ENCODE assay signal across 16 mouse cellular contexts in genomic region chr2:6261718-6262117, GRCm38 (mm10). TPM values are rescaled to one million over a fixed set of nuclear protein-coding genes. Genes with fewer than 3 reads are reported as not detected.
DNase-seq lines count a peak whose midpoint lies in the region; ATAC-seq lines count a peak whose summit lies in the region.
"Had no signal": no experiment of that assay in that cellular context is flagged by ENCODE, and none has a peak within 500 bp of the region (broad histone marks: within the 10 kb centered on the region; RNA-seq: fewer than 3 reads in every experiment).

No protein-coding gene starts in this region.

- H3K9me3 ChIP-seq in kidney, embryonic 16.5 days (ENCODE audit: low read length): peaks cover 10% of the 10 kb centered on the region; the same call in 1 of the 2 replicates
- H3K9me3 ChIP-seq in forebrain, embryonic 13.5 days (replicated peaks): peaks cover 12% of the 10 kb centered on the region
- peaks cover 6% of the 10 kb centered on the region; the same call in 1 of the 2 replicates for H3K9me3 ChIP-seq in limb, embryonic 13.5 days
- H3K9me3 ChIP-seq in neural tube, embryonic 14.5 days (ENCODE audit: control insufficient read depth, low read length): no peaks in the 10 kb centered on the region
- H3K9me3 ChIP-seq in liver, embryonic 12.5 days (replicated peaks): peaks cover 5% of the 10 kb centered on the region

- 79% methylated on average over 9 of the region's 9 CpGs for WGBS in kidney, embryonic 16.5 days
- WGBS in forebrain, embryonic 13.5 days: 28% methylated on average over 9 of the region's 9 CpGs
- WGBS in limb, embryonic 13.5 days: 74% methylated on average over 9 of the region's 9 CpGs
- 66% methylated on average over 9 of the region's 9 CpGs for WGBS in neural tube, embryonic 14.5 days
- 82% methylated on average over 9 of the region's 9 CpGs for WGBS in liver, embryonic 12.5 days (ENCODE audit: insufficient replicate concordance)

- DNase-seq in kidney, postnatal 14 days: no peak
- no peak for DNase-seq in layer of hippocampus, adult 9-11 months
- DNase-seq in gastrocnemius, adult 8-10 months (ENCODE audit: low spot score in 2 of 2): no peak
- DNase-seq: adrenal gland, postnatal 36 days; cerebellum, adult 2 months; liver; lung, postnatal 10 days; right cerebral cortex, postnatal 14 days had no signal

- ATAC-seq in kidney, embryonic 16.5 days (ENCODE audit: low FRiP score, low TSS enrichment): no peak
- ATAC-seq in forebrain, embryonic 13.5 days: peak; percentile 3; the same call in 1 of the 2 replicates
- no peak for ATAC-seq in limb, embryonic 13.5 days (ENCODE audit: low FRiP score, low read depth)
- no peak for ATAC-seq in neural tube, embryonic 14.5 days (ENCODE audit: low read depth)
- ATAC-seq in liver, embryonic 12.5 days: no peak
- ATAC-seq: intestine, postnatal 0 days had no signal

- peaks cover 7% of the 10 kb centered on the region; the same call in 1 of the 2 replicates for H3K4me1 ChIP-seq in kidney, embryonic 16.5 days (ENCODE audit: insufficient read depth, low read length)
- peaks cover 12% of the 10 kb centered on the region for H3K4me1 ChIP-seq in forebrain, embryonic 13.5 days
- peaks cover 16% of the 10 kb centered on the region for H3K4me1 ChIP-seq in limb, embryonic 13.5 days
- peaks cover 7% of the 10 kb centered on the region; the same call in 1 of the 2 replicates for H3K4me1 ChIP-seq in neural tube, embryonic 14.5 days (ENCODE audit: control insufficient read depth, insufficient read depth, low read length)
- H3K4me1 ChIP-seq in liver, embryonic 12.5 days: peaks cover 38% of the 10 kb centered on the region

- no peak overlapping the region for H3K9ac ChIP-seq in kidney, embryonic 16.5 days (replicated peaks; ENCODE audit: low read length)
- H3K9ac ChIP-seq in forebrain, embryonic 13.5 days: no peak overlapping the region
- no peak overlapping the region for H3K9ac ChIP-seq in limb, embryonic 13.5 days
- no peak overlapping the region; the same call in 1 of the 2 replicates for H3K9ac ChIP-seq in neural tube, embryonic 14.5 days (replicated peaks; ENCODE audit: low read depth, low read length)
- no peak overlapping the region for H3K9ac ChIP-seq in liver, embryonic 12.5 days

- no peaks in the 10 kb centered on the region for H3K36me3 ChIP-seq in kidney, embryonic 16.5 days (ENCODE audit: insufficient read depth, low read length)
- H3K36me3 ChIP-seq in forebrain, embryonic 13.5 days (ENCODE audit: poor library complexity, severe bottlenecking): no peaks in the 10 kb centered on the region
- H3K36me3 ChIP-seq in limb, embryonic 13.5 days: no peaks in the 10 kb centered on the region
- no peaks in the 10 kb centered on the region for H3K36me3 ChIP-seq in neural tube, embryonic 14.5 days (ENCODE audit: control insufficient read depth, insufficient read depth, low read length)
- no peaks in the 10 kb centered on the region for H3K36me3 ChIP-seq in liver, embryonic 12.5 days

- H3K4me3 ChIP-seq in kidney, embryonic 16.5 days (ENCODE audit: low read length): no peak overlapping the region
- no peak overlapping the region for H3K4me3 ChIP-seq in forebrain, embryonic 13.5 days
- H3K4me3 ChIP-seq in limb, embryonic 13.5 days: no peak overlapping the region
- no peak overlapping the region for H3K4me3 ChIP-seq in neural tube, embryonic 14.5 days (ENCODE audit: low read depth, low read length)
- H3K4me3 ChIP-seq in liver, embryonic 12.5 days: no peak overlapping the region
- H3K4me3 ChIP-seq: myocyte had no signal

- H3K27ac ChIP-seq in kidney, embryonic 16.5 days (ENCODE audit: low read length): 0 out of 2 replicates have a peak overlapping the region, but pooled peaks have one; percentile 20
- H3K27ac ChIP-seq in forebrain, embryonic 13.5 days: peak overlapping the region; percentile 49
- H3K27ac ChIP-seq in limb, embryonic 13.5 days: peak overlapping the region; percentile 56
- H3K27ac ChIP-seq in neural tube, embryonic 14.5 days (ENCODE audit: low read depth, low read length): peak overlapping the region; percentile 66
- H3K27ac ChIP-seq in liver, embryonic 12.5 days: no peak overlapping the region

- no peak overlapping the region for H3K4me2 ChIP-seq in kidney, embryonic 16.5 days (replicated peaks; ENCODE audit: low read depth, low read length)
- H3K4me2 ChIP-seq in forebrain, embryonic 13.5 days: peak overlapping the region; percentile 30
- no peak overlapping the region for H3K4me2 ChIP-seq in limb, embryonic 13.5 days (replicated peaks)
- no peak overlapping the region for H3K4me2 ChIP-seq in neural tube, embryonic 14.5 days (ENCODE audit: low read depth, low read length)
- no peak overlapping the region for H3K4me2 ChIP-seq in liver, embryonic 12.5 days

- H3K27me3 ChIP-seq in kidney, embryonic 16.5 days (ENCODE audit: insufficient read depth, low read length): no peaks in the 10 kb centered on the region
- H3K27me3 ChIP-seq in forebrain, embryonic 13.5 days: peaks cover 77% of the 10 kb centered on the region
- no peaks in the 10 kb centered on the region for H3K27me3 ChIP-seq in limb, embryonic 13.5 days
- no peaks in the 10 kb centered on the region for H3K27me3 ChIP-seq in neural tube, embryonic 14.5 days (ENCODE audit: control insufficient read depth, insufficient read depth, low read length)
- peaks cover 13% of the 10 kb centered on the region; the same call in 1 of the 2 replicates for H3K27me3 ChIP-seq in liver, embryonic 12.5 days (replicated peaks)
- H3K27me3 ChIP-seq: CH12.LX had no signal

RNA-seq across cellular contexts. Expression of gene Echdc3, which starts 48.9 kb away (rescaled TPM):
- polyA plus RNA-seq in kidney, embryonic 16.5 days (2015; fragmentation: Nextera tagmentation; extraction: Ambion mirVana): 9.9 and 10.6 TPM in 2 replicates
- 1.2 and 1.6 TPM in 2 replicates for polyA plus RNA-seq in forebrain, embryonic 13.5 days (2015; fragmentation: Nextera tagmentation; extraction: Ambion mirVana)
- polyA plus RNA-seq in limb, embryonic 13.5 days (2015; fragmentation: Nextera tagmentation; extraction: Ambion mirVana): 4.3 and 5.4 TPM in 2 replicates
- 0.39 and 0.80 TPM in 2 replicates for polyA plus RNA-seq in neural tube, embryonic 14.5 days (2014; fragmentation: Nextera tagmentation; extraction: Ambion mirVana)
- 4.7 and 4.8 TPM in 2 replicates for polyA plus RNA-seq in liver, embryonic 12.5 days (2016; fragmentation: Nextera tagmentation; extraction: Ambion mirVana)
- total RNA-seq in gastrocnemius, adult 8-10 months (2022): 1 to 10 TPM; 4.6 to 6.5 (median 5.7) TPM
